Mouse (Mus musculus) testis, adult 2 months (tissue): ENCODE results near the gene Tnrc6b.

Source experiments
- CTCF ChIP-seq: fragments of 200-500 bp; IDR thresholded peaks from 2 replicates; pipeline ENCODE4 v1.5.1; 2012; ENCODE audit warnings: low read depth, mild to moderate bottlenecking, inconsistent platforms, low read length, moderate library complexity; ENCODE audit not compliant: control insufficient read depth, insufficient read depth, insufficient replicate concordance
- POLR2A ChIP-seq: fragments of 200-500 bp; IDR thresholded peaks from 2 replicates; pipeline ENCODE4 v1.6.1; 2012; ENCODE audit warnings: low read depth, mild to moderate bottlenecking, inconsistent platforms, low read length, moderate library complexity; ENCODE audit not compliant: control insufficient read depth

DNA sequence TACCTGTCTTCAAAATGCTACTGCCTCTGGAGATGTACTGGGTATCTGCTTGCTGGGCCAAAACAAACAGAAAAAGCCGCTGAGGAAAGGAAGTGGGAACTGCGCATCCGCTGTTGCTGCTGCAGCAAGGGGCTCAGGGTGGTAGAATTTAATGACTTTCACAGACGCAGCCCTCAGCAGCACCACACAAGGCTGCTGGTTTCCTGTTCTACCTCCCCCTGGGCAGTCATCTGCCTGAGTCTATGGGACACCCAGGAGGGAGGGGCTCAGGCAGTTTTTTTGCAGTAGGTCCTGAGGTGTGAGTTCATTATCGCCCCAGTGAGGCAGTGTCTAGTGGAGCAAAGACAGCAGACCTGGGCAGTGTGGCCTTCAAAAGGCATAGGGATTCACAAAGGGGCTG is 13.5 kb upstream of the Tnrc6b start:
- TF ChIP-seq CTCF (no peak), POLR2A (no peak)
